Mouse (Mus musculus): Measurements from ENCODE around the gene Gfi1. TPM values are rescaled to one million over a fixed set of nuclear protein-coding genes. Genes with fewer than 3 reads are reported as not detected.

Gene Gfi1
- polyA plus RNA-seq, 1 experiment from 2014 or later, result 1.2 TPM

DNA sequence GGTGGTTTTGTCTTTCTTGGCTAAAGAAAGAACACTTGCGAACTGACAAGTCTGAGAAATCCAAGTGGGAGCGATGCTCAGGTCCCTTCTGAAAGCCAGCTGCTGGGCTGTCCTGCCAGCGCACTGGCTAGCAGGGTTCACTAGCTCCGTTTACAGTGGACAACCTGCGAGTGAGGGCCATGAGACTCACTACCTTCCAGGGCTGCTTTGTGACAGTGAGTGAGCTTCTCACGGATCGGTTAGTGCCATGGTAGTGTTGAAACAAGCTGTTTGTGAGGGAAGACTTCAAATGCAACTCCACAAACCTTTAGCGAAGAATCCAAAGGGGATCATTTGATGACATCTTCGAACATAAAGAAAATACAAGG, 37.4 kb downstream of the Gfi1 start:
- H3K27ac ChIP-seq, result no peak overlapping the region
- H3K4me1 ChIP-seq (replicated peaks), result peaks cover 4% of the 10 kb centered on the region
- 15% methylated on average over 9 of the region's 9 CpGs for WGBS

DNA sequence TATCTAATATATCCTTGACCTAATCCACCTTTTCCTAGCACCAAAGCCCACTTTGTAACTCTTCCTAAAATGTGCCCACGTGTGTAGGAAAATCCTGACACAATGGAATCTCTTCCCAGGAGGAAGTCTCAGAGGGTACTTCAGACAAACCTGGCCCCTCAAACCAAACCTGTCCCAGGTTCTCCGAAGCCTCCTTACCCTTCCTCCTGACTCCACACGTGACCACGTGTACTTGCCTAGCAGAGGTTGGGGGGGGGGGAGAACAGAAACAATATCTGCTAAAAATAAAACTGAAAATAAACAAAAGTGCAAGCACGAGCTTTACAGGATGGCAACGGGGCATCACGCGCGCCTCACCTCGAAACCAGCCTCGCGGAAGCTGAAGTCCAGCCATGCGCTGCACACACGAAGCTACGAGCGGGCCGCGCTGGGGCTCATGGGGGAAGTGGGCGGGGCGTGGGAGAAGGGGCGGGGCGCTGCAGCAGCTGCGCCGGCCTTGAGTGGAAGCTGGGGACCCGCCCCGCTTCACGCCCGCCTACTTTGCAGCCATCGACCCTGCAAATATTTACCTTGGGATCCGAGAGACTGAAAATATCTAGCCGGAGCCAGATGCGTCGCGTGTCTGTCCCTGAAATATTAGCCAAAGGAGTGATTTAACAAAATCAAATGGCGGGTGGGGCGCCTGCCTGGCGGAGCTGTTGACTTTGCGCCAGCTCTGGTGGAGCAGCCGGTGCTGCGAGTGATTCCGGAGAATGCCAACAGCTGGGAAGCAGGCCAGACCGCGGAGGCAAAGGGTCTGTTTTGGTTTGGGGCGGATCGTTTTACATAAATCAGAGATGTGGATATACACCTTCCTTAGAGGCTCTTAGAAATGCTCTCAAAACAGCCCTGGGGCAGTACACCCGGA, 38.0 kb downstream of the Gfi1 start:
- H3K4me3 ChIP-seq (replicated peaks), result peak overlapping the region; percentile 46
- peaks cover 4% of the 10 kb centered on the region for H3K4me1 ChIP-seq (replicated peaks)
- H3K9ac ChIP-seq, result peak overlapping the region; percentile 34; the same call in 1 of the 2 replicates
- no peak overlapping the region for H3K27ac ChIP-seq
- no peaks in the 10 kb centered on the region for H3K36me3 ChIP-seq
- H3K4me2 ChIP-seq (replicated peaks), result peak overlapping the region; percentile 80
- H3K9me3 ChIP-seq, result no peaks in the 10 kb centered on the region
- ATAC-seq, result peak; percentile 95
- H3K27me3 ChIP-seq (replicated peaks), result no peaks in the 10 kb centered on the region
- WGBS, result 9% methylated on average over 46 of the region's 46 CpGs

More for the DNA sequence above, 37.4 kb downstream of the Gfi1 start:
- Histone ChIP-seq H3K4me3 (replicated peaks) (peak overlapping the region; percentile 46), H3K4me2 (replicated peaks) (peak overlapping the region; percentile 80), H3K27me3 (replicated peaks) (no peaks in the 10 kb centered on the region), H3K9me3 (no peaks in the 10 kb centered on the region), H3K36me3 (no peaks in the 10 kb centered on the region), H3K9ac (peak overlapping the region; percentile 34; the same call in 1 of the 2 replicates)
- ATAC-seq, result peak; percentile 70; the same call in 1 of the 2 replicates

DNA sequence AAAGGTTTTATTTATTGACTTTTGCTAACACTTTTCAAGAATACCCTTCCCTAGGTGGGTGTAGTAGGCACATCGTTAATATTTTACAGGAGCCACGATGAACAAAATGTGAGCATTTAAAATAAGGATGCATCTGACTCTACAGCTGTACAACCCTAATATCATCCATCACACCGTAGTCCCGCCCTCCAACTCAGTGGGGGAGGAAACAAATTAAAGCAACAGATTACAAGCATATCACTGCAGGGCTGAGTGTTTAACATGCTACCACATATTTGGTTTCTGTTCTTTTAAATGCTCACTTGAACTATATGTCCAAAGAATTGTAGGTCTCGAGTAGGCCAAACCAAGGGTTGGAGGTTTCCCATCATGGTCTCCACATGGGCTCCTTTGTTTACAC, 38.7 kb downstream of the Gfi1 start:
- Histone ChIP-seq H3K4me3 (replicated peaks) (no peak overlapping the region), H3K27me3 (replicated peaks) (no peaks in the 10 kb centered on the region), H3K27ac (no peak overlapping the region), H3K9me3 (no peaks in the 10 kb centered on the region), H3K36me3 (no peaks in the 10 kb centered on the region), H3K4me2 (replicated peaks) (no peak overlapping the region), H3K9ac (no peak overlapping the region), H3K4me1 (replicated peaks) (peaks cover 4% of the 10 kb centered on the region)
- 89% methylated on average over 5 of the region's 5 CpGs for WGBS
- ATAC-seq, result no peak

DNA sequence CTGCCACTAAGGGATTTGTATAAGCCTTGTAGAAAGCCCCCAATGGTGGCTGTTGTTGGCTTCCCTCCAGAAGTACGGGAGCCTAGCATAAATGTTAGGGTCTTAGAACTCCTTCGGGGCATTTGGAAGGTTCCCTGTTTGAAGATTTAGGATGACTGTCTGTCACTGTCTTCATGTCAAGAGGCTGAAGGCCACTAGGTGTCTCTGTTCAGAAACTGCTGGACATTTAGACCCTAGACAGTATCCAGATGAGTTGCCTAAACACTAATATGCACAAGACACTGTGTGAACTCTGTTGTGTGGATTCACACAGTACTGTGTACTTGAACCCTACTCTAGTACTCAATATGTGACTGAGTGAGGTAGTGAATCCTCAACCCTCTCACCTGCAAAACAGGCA, 41.5 kb downstream of the Gfi1 start:
- no peaks in the 10 kb centered on the region for H3K9me3 ChIP-seq
- H3K4me1 ChIP-seq (replicated peaks), result peaks cover 4% of the 10 kb centered on the region
- no peak overlapping the region for H3K9ac ChIP-seq
- H3K27ac ChIP-seq, result no peak overlapping the region
- ATAC-seq, result no peak
- no peaks in the 10 kb centered on the region for H3K36me3 ChIP-seq
- H3K4me2 ChIP-seq (replicated peaks), result no peak overlapping the region
- 72% methylated on average over 2 of the region's 2 CpGs for WGBS
- H3K27me3 ChIP-seq (replicated peaks), result no peaks in the 10 kb centered on the region
- H3K4me3 ChIP-seq (replicated peaks), result no peak overlapping the region

DNA sequence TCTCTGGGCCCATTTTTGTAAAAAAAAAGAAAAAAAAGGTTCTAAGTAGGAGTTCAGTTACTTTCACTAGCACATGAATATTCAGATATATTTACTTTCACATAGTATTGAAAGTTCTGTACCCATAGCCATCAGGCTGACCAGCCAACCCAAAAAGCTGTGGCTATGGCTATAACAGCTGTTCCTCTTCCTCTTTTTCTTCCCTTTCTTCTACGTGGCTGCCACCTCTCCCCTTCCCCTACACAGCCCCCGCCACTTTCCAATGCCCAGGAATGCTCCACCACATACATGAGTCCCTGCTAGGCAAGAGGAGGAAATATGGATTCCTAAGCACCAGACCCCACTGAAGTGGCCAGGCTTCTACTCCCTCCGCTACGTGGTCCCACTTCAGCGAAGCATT, 44.5 kb downstream of the Gfi1 start:
- no peaks in the 10 kb centered on the region for H3K27me3 ChIP-seq (replicated peaks)
- H3K4me3 ChIP-seq (replicated peaks), result no peak overlapping the region
- no peak overlapping the region for H3K9ac ChIP-seq
- H3K4me1 ChIP-seq (replicated peaks), result no peaks in the 10 kb centered on the region
- 81% methylated on average over 5 of the region's 5 CpGs for WGBS
- no peaks in the 10 kb centered on the region for H3K9me3 ChIP-seq
- H3K27ac ChIP-seq, result no peak overlapping the region
- no peak for ATAC-seq
- no peaks in the 10 kb centered on the region for H3K36me3 ChIP-seq
- H3K4me2 ChIP-seq (replicated peaks), result no peak overlapping the region

DNA sequence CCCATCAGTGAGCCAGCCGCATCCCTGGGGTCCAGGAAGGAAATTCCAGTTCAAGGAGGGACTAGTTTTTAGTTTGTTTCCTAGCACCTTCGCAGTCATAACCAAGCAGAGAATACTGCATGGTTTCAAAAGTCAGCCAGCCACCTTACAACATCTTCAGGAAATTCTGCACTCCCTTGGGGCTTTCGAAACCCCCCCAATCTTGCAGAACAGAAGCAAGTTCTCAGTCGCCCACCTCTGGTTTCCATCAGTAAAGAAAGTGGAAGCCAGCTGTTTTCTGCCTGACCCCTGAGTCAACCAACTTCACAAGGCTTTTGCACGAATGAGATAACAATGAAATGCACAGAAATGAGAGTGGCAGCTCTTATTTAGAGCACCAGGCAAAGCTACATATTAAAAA, 47.4 kb downstream of the Gfi1 start:
- 58% methylated on average over 5 of the region's 5 CpGs for WGBS
- ATAC-seq, result no peak

More for the DNA sequence above, 47.4 kb downstream of the Gfi1 start:
- no peak overlapping the region for H3K27ac ChIP-seq
- H3K9me3 ChIP-seq, result no peaks in the 10 kb centered on the region
- no peak overlapping the region for H3K4me2 ChIP-seq (replicated peaks)
- H3K36me3 ChIP-seq, result no peaks in the 10 kb centered on the region
- H3K4me1 ChIP-seq (replicated peaks), result no peaks in the 10 kb centered on the region
- no peak overlapping the region for H3K4me3 ChIP-seq (replicated peaks)
- H3K27me3 ChIP-seq (replicated peaks), result no peaks in the 10 kb centered on the region
- no peak overlapping the region for H3K9ac ChIP-seq

Other genes starting within 250 kb of the Gfi1 start
- gene Gm42669, start 218.4 kb downstream of the Gfi1 start, polyA plus RNA-seq (2015; fragmentation: Nextera tagmentation; extraction: Ambion mirVana), result 0.04 and 0.24 TPM in 2 replicates
- 0.05 and 0.21 TPM in 2 replicates for gene 1700028K03Rik, start 191.3 kb downstream of the Gfi1 start, polyA plus RNA-seq (2015; fragmentation: Nextera tagmentation; extraction: Ambion mirVana)
- 14.0 and 15.2 TPM in 2 replicates for gene Rpap2, start 128.7 kb downstream of the Gfi1 start, polyA plus RNA-seq (2015; fragmentation: Nextera tagmentation; extraction: Ambion mirVana)
- gene Glmn, start 128.1 kb downstream of the Gfi1 start, polyA plus RNA-seq (2015; fragmentation: Nextera tagmentation; extraction: Ambion mirVana), result 23.5 and 28.9 TPM in 2 replicates
- gene Ube2d2b, start 104.1 kb upstream of the Gfi1 start, polyA plus RNA-seq (2015; fragmentation: Nextera tagmentation; extraction: Ambion mirVana), result 0.10 TPM in 1 of 2 replicates, not detected in the other
- gene Evi5, start 149.1 kb upstream of the Gfi1 start, polyA plus RNA-seq (2015; fragmentation: Nextera tagmentation; extraction: Ambion mirVana), result 60.1 and 66.3 TPM in 2 replicates
- gene Rpl5, start 174.5 kb upstream of the Gfi1 start, polyA plus RNA-seq (2015; fragmentation: Nextera tagmentation; extraction: Ambion mirVana), result 75.2 and 78.0 TPM in 2 replicates